Mouse (Mus musculus) E14TG2a.4 (cell line): ENCODE results near the gene Gpd1.

Source experiments
- CTCF ChIP-seq: conservative IDR thresholded peaks from 2 replicates; pipeline ENCODE4 v1.5.1; 2014; ENCODE audit warnings: low read length
- NANOG ChIP-seq: IDR thresholded peaks from 2 replicates; pipeline ENCODE4 v1.6.1; 2014; ENCODE audit warnings: borderline replicate concordance, low read length, mixed read lengths
- POU5F1 ChIP-seq: IDR thresholded peaks from 2 replicates; pipeline ENCODE4 v1.6.1; 2014; ENCODE audit warnings: low read length, borderline replicate concordance

- TF ChIP-seq CTCF = no peak
- TF ChIP-seq NANOG = no peak
- no peak for TF ChIP-seq POU5F1
These were observed 19.4 kb downstream of the Gpd1 start for GRCm38 (mm10) chr15:99736675-99737074.
